Mouse (Mus musculus) hindbrain, embryonic 15.5 days (tissue): ENCODE data around the gene 6030468B19Rik. TPM values are rescaled to one million over a fixed set of nuclear protein-coding genes. Genes with fewer than 3 reads are reported as not detected.
A peak's percentile ranks its signal among the peaks of the same experiment; 100 is the strongest.

Source experiments
- ATAC-seq: fragments of 200-750 bp; cut with Nextera tagmentation; 2 replicates; pipeline ENCODE4 v1.8.0; 2017; ENCODE audit warnings: low read depth, moderate number of reproducible peaks, moderate TSS enrichment; ENCODE audit not compliant: low FRiP score
- H3K27ac ChIP-seq: fragments of 300-500 bp; sonication (generic); replicated peaks from 2 replicates; pipeline ENCODE4 v1.5.1; 2015; ENCODE audit warnings: mild to moderate bottlenecking, inconsistent platforms
- H3K27me3 ChIP-seq: fragments of 300-500 bp; sonication (generic); 2 replicates; pipeline ENCODE4 v1.6.1; 2015; ENCODE audit warnings: control low read depth, inconsistent platforms
- H3K36me3 ChIP-seq: fragments of 300-500 bp; sonication (generic); 2 replicates; pipeline ENCODE4 v1.6.1; 2015; ENCODE audit warnings: control low read depth, inconsistent platforms
- H3K4me1 ChIP-seq: fragments of 300-500 bp; sonication (generic); replicated peaks from 2 replicates; pipeline ENCODE4 v1.6.1; 2015; ENCODE audit warnings: control low read depth, inconsistent platforms
- H3K4me2 ChIP-seq: fragments of 300-500 bp; sonication (generic); 2 replicates; pipeline ENCODE4 v1.6.1; 2015; ENCODE audit warnings: moderate library complexity, mild to moderate bottlenecking, inconsistent platforms
- H3K4me3 ChIP-seq: fragments of 300-500 bp; sonication (generic); 2 replicates; pipeline ENCODE4 v1.5.1; 2015; ENCODE audit warnings: mild to moderate bottlenecking, inconsistent platforms
- H3K9ac ChIP-seq: fragments of 300-500 bp; sonication (generic); 2 replicates; pipeline ENCODE4 v1.6.1; 2015; ENCODE audit warnings: inconsistent platforms
- H3K9me3 ChIP-seq: fragments of 300-500 bp; sonication (generic); 2 replicates; pipeline ENCODE4 v1.6.1; 2016; ENCODE audit warnings: control low read depth, inconsistent platforms
- WGBS: fragments of 180-500 bp; shearing (Covaris S2); methylation state at CpG from one replicate; pipeline ENCODE4 v1.1.7; 2015; 5-methylcytosine and 5-hydroxymethylcytosine counted together
- polyA plus RNA-seq: library from polyadenylated mRNA; unstranded; fragments of >200 nt; fragmentation: Nextera tagmentation; extraction: Ambion mirVana; gene quantifications from 2 replicates; pipeline ENCODE4 v1.2.1, GENCODE M21; 2015

The 6030468B19Rik gene
- polyA plus RNA-seq, 1 experiment from 2014 or later: not detected

DNA sequence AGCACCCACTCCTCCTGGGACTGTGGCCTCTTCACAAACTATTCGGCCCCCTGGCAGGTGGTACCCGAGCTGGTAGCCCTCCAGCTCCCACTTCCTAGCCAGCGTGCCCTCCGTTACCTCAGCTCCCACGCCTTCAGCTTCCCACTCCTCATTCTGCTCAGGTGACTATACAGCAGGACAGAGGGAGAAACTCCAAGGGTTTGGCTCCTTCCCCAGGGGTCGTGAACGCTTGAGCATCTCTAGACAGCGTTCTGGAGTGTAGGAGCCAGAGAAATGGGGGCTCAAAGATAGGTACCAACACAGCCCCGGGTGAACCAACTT is 6.1 kb upstream of the 6030468B19Rik start:
- Histone ChIP-seq H3K27ac (no peak overlapping the region), H3K36me3 (no peaks in the 10 kb centered on the region), H3K27me3 (peaks cover 22% of the 10 kb centered on the region; the same call in 1 of the 2 replicates), H3K9me3 (no peaks in the 10 kb centered on the region), H3K4me3 (no peak overlapping the region), H3K4me2 (no peak overlapping the region), H3K9ac (no peak overlapping the region), H3K4me1 (no peaks in the 10 kb centered on the region)
- WGBS: 87% methylated on average over 9 of the region's 9 CpGs
- ATAC-seq: no peak

DNA sequence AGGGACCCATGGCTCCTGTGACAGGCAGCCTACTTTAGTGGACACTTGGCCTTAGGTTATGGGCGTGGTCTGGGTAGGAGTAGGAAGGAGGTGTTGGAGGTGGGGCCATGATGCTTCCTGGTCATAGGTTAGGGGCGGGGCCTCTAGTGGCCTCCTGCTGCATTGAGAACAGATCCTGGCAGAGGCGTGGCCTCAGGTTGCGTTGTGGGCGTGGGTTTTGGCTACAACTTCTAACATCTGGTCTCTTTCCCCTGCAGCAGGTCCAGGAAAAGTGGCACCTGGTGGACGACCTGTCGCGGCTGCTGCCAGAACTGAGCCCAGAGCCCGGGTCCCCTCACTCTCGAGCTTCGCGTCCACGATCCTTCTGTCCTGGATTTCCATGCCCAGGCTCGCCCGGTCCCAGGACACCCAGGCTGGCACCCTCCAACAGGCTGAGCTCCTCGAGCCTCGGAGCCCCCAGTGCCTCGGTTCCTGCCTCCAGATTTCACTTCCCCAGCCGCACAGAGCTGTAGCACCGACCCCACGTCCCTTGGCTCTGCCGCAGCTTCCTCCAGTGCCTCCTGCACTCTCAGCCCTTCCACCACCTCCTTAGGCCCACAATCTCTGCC is 5.1 kb upstream of the 6030468B19Rik start:
- no peaks in the 10 kb centered on the region for H3K4me1 ChIP-seq
- H3K4me3 ChIP-seq: no peak overlapping the region
- no peak overlapping the region for H3K27ac ChIP-seq
- H3K36me3 ChIP-seq: no peaks in the 10 kb centered on the region
- peaks cover 22% of the 10 kb centered on the region; the same call in 1 of the 2 replicates for H3K27me3 ChIP-seq
- 9% methylated on average over 22 of the region's 22 CpGs for WGBS
- H3K4me2 ChIP-seq: peak overlapping the region; percentile 29
- no peaks in the 10 kb centered on the region for H3K9me3 ChIP-seq
- H3K9ac ChIP-seq: no peak overlapping the region
- ATAC-seq: no peak

DNA sequence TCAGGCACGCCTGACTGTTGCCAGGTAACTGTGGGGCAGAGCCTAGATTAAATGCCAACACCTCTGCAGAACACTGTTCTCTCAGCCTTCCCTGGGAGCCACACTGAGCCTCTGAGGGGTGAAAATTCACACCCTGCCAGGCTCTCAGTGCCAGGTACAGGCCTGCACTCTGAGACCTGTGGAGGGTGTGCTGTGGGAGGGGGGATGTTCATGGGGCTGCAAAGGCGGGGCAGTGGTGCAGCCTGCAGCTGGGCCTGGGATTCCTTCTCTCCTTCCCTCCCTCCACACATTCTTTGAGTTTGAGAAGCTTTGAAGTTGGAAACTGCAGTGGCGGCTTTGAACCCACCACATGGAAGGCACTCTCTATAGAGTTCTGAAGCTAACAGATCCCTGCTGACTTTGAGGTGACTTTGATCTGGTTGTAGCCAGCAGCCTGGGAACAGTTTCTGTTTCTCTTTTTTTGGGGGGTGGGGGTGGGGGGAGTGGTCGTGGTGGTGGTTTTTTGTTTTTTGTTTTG is 3.4 kb upstream of the 6030468B19Rik start:
- Histone ChIP-seq H3K36me3 (no peaks in the 10 kb centered on the region), H3K27ac (no peak overlapping the region), H3K9ac (no peak overlapping the region), H3K4me2 (no peak overlapping the region), H3K4me1 (no peaks in the 10 kb centered on the region), H3K27me3 (peaks cover 22% of the 10 kb centered on the region; the same call in 1 of the 2 replicates), H3K4me3 (no peak overlapping the region), H3K9me3 (no peaks in the 10 kb centered on the region)
- 52% methylated on average over 4 of the region's 4 CpGs for WGBS
- ATAC-seq: no peak

DNA sequence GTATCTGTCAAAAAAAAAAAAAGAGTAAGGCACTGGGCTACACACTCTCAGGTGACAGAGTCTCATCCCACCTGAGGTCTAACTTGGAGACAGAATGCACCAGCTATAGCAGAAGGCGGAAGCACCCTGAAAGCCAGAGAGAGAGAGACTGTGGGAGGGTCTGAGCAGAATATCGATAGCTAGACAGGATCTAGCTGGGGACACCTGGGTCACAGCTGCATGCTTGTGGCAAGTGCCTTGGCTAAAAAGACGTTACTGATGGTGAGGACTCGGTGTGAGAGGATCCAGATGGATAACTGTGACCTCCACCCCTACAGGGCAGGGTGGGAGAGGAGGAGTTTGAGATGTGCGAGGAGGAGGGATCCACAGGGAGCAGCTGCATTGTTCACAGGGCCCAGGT is 506 bp upstream of the 6030468B19Rik start:
- Histone ChIP-seq H3K4me1 (no peaks in the 10 kb centered on the region), H3K9ac (no peak overlapping the region), H3K4me3 (no peak overlapping the region), H3K4me2 (no peak overlapping the region), H3K27me3 (peaks cover 3% of the 10 kb centered on the region; the same call in 1 of the 2 replicates), H3K9me3 (no peaks in the 10 kb centered on the region), H3K27ac (no peak overlapping the region), H3K36me3 (no peaks in the 10 kb centered on the region)
- WGBS: 49% methylated on average over 5 of the region's 5 CpGs
- ATAC-seq: no peak

DNA sequence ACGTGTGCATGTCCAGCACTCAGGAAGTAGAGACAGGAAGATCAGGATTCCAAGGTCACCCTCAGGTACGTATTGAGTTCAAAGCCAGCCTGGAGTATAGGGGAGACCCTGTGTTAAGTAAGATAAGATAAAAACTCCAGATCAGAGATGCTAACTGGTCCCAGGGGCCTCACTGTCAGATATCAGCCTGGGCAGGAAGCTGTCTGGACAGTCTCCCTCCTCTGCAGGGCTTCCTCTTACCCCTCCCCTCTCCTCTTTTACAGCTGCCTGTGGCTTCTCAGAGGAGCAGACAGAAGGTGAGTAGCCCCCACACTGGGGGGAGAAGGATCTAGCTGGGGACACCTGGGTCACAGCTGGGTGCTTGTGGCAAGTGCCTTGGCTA is 691 bp downstream of the 6030468B19Rik start:
- Histone ChIP-seq H3K4me3 (no peak overlapping the region), H3K27ac (no peak overlapping the region), H3K27me3 (no peaks in the 10 kb centered on the region), H3K36me3 (no peaks in the 10 kb centered on the region), H3K4me2 (no peak overlapping the region), H3K9ac (no peak overlapping the region), H3K4me1 (no peaks in the 10 kb centered on the region), H3K9me3 (no peaks in the 10 kb centered on the region)
- no peak for ATAC-seq
- 73% methylated on average over 2 of the region's 2 CpGs for WGBS

DNA sequence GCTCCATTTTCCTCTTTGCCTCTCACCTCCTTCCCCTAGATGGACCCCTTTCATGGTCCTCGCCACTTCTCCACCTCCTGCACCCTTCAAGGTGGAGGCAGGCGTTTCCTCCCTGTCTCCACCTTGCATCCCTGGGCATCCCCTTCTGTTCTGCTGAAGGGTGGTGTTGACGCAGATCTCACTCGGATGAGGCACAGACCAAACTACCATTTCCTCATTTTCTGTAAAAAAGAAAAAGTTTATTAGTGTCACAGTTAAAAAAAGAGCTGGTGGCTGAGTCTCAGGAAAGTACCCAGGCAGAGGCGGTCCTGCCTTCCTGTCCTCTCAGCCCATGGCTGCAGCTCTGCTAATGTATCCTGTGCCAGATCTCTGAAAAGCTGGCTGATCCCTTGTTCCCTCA is 1.7 kb downstream of the 6030468B19Rik start:
- no peak for ATAC-seq
- Histone ChIP-seq H3K9ac (no peak overlapping the region), H3K9me3 (no peaks in the 10 kb centered on the region), H3K27me3 (no peaks in the 10 kb centered on the region), H3K4me1 (no peaks in the 10 kb centered on the region), H3K4me3 (no peak overlapping the region), H3K36me3 (no peaks in the 10 kb centered on the region), H3K27ac (no peak overlapping the region), H3K4me2 (no peak overlapping the region)
- WGBS: 74% methylated on average over 5 of the region's 5 CpGs

DNA sequence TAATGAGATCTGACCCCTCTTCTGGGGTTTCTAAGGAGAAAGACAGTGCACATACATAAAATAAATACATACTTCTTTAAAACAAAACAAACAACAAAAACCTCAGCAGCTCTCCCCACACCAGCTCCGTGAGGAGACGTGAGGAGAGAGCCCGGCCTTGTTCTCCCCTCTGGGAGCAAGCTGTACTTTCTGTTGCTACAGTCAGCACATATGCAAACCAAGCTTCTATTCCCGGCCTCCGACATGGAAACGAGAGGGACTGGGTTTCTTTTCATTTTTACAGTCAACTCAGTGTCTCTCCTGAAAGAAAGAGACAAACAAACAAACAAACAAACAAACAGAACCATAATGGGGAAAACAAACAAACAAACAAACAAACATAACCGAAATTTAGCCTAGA is 2.6 kb downstream of the 6030468B19Rik start:
- Histone ChIP-seq H3K4me2 (no peak overlapping the region), H3K4me1 (no peaks in the 10 kb centered on the region), H3K4me3 (no peak overlapping the region), H3K9me3 (no peaks in the 10 kb centered on the region), H3K9ac (no peak overlapping the region), H3K27me3 (no peaks in the 10 kb centered on the region), H3K36me3 (no peaks in the 10 kb centered on the region), H3K27ac (no peak overlapping the region)
- 81% methylated on average over 7 of the region's 7 CpGs for WGBS
- ATAC-seq: no peak

DNA sequence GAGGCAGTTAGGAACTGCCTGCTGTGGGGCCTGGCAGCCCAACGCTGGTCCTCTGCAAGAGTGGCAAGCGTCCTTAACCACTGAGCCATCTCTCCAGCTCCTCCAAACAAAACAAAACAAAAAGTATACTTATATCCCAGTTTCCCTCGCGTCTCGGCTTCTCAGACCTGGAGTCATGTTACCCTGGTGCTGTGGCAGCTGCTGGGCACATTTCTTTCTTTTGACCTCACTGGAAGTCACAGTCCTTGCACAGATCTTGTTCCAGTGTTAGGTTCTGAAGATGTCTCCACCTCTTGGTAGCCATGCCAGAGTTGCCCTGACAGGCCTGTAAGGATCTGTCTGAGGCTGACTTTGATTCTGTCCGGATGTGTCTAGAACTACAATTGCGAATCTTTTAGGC is 4.2 kb downstream of the 6030468B19Rik start:
- ATAC-seq: no peak
- H3K36me3 ChIP-seq: no peaks in the 10 kb centered on the region
- H3K4me2 ChIP-seq: no peak overlapping the region
- no peak overlapping the region for H3K9ac ChIP-seq
- H3K9me3 ChIP-seq: no peaks in the 10 kb centered on the region
- H3K27ac ChIP-seq: no peak overlapping the region
- no peaks in the 10 kb centered on the region for H3K27me3 ChIP-seq
- no peak overlapping the region for H3K4me3 ChIP-seq
- 79% methylated on average over 7 of the region's 7 CpGs for WGBS
- H3K4me1 ChIP-seq: no peaks in the 10 kb centered on the region

DNA sequence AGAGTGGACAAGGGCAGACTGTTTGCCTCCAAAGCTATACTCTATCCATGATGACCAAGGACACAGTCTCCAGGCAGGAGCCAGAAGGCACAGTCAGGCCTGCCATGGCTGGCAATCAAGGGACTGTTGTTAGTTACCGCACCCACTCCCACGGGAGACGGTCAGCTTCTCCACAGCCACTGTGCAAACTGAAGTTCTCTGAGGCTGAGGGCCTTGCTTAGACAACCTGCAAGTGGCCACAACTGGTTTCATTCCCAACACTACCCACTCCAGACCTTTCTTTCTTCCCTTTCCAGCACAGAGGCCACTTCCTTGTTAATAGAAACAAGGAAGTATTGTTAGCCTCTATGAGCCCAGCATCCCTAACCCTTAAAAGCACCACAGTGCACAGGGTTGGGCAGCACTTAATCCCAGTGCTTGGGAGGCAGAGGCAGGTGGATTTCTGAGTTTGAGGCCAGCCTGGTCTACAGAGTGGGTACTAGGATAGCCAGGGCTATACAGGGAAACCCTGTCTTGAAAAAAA is 5.8 kb downstream of the 6030468B19Rik start:
- no peaks in the 10 kb centered on the region for H3K4me1 ChIP-seq
- H3K27me3 ChIP-seq: 0 out of 2 replicates have a peak, but pooled peaks cover under 1% of the 10 kb centered on the region
- no peaks in the 10 kb centered on the region for H3K9me3 ChIP-seq
- H3K4me2 ChIP-seq: no peak overlapping the region
- ATAC-seq: no peak
- no peak overlapping the region for H3K9ac ChIP-seq
- no peaks in the 10 kb centered on the region for H3K36me3 ChIP-seq
- H3K4me3 ChIP-seq: no peak overlapping the region
- H3K27ac ChIP-seq: no peak overlapping the region
- 95% methylated on average over 3 of the region's 3 CpGs for WGBS

DNA sequence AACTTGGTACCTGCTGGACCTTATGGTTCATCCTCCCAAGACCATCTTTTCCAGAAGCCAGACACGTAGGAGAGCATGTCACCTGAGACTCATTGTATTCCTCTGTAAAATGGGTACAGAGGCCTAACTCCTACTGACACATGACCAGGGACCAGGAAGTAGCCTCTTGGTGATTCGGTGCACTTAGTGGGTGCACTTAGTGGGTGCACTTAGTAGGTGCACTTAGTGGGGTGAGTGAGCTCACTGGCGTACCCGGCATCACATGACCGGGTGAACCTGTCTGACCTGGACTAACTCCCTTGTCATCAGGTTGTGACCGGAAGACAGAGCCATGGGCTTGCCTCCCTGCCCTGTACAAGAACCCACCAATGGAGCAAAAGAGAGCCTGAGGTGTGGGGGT is 9.3 kb downstream of the 6030468B19Rik start:
- H3K9ac ChIP-seq: no peak overlapping the region
- 96% methylated on average over 6 of the region's 6 CpGs for WGBS

DNA sequence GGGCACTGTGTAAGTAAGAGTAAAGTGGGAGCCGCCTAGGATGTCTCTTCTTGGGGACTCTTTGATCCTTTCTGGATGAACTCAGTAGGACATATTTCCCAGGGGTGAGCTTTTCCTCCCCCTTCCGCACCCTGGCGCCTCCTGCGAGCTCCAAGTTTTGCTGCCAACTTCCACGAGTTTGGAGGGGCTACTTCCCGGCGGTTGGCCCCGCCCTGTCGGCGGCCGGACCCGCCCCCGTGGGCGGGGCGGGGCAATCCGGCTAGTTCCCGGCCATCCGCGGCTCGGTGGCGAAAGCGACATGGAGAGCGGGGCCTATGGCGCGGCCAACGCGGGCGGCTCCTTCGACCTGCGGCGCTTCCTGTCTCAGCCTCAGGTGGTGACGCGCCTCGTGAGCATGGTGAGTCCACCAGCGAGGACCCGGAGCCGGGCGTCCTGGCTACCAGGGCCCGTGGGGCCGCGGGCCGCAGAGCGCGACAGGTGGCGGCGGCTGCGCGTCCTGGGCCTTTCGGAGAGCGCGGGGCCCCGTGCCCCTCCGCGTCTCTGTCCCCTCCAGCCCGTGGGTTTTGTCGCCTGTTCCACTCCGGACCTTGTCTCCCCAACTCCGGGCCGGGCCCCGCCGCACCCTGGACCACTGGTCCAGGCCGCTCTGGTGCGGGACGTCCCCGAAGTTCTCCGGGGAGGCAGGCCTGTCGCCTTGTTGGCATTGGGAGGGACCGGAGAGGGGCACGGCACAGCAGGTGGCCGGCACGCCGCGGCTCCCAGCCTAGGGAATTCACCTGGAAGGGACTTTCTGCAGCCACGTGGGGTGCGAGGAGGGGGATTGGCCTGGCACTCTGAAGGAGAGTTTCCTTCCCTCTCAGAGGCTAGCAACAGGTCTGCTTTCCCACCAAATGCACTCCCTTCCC is 12.2 kb downstream of the 6030468B19Rik start, which contains the start of the genes Gm20708 and Syngr2:
Gene Gm20708 (plus strand): TSS at position 262 of the 905 bp plus-strand sequence.
Gene Syngr2 (plus strand): TSS at position 262 of the 905 bp plus-strand sequence.
- H3K4me2 ChIP-seq: peak within 1 kb of the TSS; percentile 93
- H3K27ac ChIP-seq: no peak within 1 kb of the TSS
- H3K9me3 ChIP-seq: no peaks in the 10 kb centered on the region
- H3K36me3 ChIP-seq: no peaks in the 10 kb centered on the region
- peaks cover 21% of the 10 kb centered on the region for H3K27me3 ChIP-seq
- peak within 1 kb of the TSS; percentile 68 for H3K4me3 ChIP-seq
- peak; percentile 75 for ATAC-seq
- WGBS: under 1% methylated on average over 71 of the region's 75 CpGs
- peaks cover 23% of the 10 kb centered on the region for H3K4me1 ChIP-seq
- peak within 1 kb of the TSS; percentile 54 for H3K9ac ChIP-seq

More for the DNA sequence above, 9.3 kb downstream of the 6030468B19Rik start:
- peaks cover 23% of the 10 kb centered on the region for H3K4me1 ChIP-seq
- peaks cover 21% of the 10 kb centered on the region for H3K27me3 ChIP-seq
- H3K36me3 ChIP-seq: no peaks in the 10 kb centered on the region
- H3K4me3 ChIP-seq: no peak overlapping the region
- no peaks in the 10 kb centered on the region for H3K9me3 ChIP-seq
- H3K4me2 ChIP-seq: no peak overlapping the region
- no peak overlapping the region for H3K27ac ChIP-seq
- ATAC-seq: no peak
